Mouse (Mus musculus) kidney, postnatal 0 days (tissue): ENCODE results near the gene 4932438H23Rik. TPM values are rescaled to one million over a fixed set of nuclear protein-coding genes. Genes with fewer than 3 reads are reported as not detected.

ENCODE experiments used
- ATAC-seq: fragments of 200-750 bp; cut with Nextera tagmentation; replicated peaks from 2 replicates; pipeline ENCODE4 v1.8.0; 2017; ENCODE audit warnings: low read depth, moderate number of reproducible peaks, moderate TSS enrichment, moderate library complexity; ENCODE audit not compliant: low FRiP score
- DNase-seq: peaks from one replicate; pipeline ENCODE4 v3.0.0-alpha.2; 2016; ENCODE audit warnings: low spot score
- H3K27ac ChIP-seq: fragments of 300-500 bp; sonication (generic); 2 replicates; pipeline ENCODE4 v1.5.1; 2014; ENCODE audit warnings: mild to moderate bottlenecking
- H3K27me3 ChIP-seq: fragments of 300-500 bp; sonication (generic); 2 replicates; pipeline ENCODE4 v1.6.1; 2014; ENCODE audit warnings: low read length, mixed read lengths; ENCODE audit not compliant: insufficient read depth
- H3K36me3 ChIP-seq: fragments of 300-500 bp; sonication (generic); 2 replicates; pipeline ENCODE4 v1.6.1; 2014; ENCODE audit warnings: low read length, mixed read lengths; ENCODE audit not compliant: insufficient read depth
- H3K4me1 ChIP-seq: fragments of 300-500 bp; sonication (generic); replicated peaks from 2 replicates; pipeline ENCODE4 v1.6.1; 2014; ENCODE audit warnings: antibody characterized with exemption, low read length, mixed read lengths; ENCODE audit not compliant: insufficient read depth
- H3K4me2 ChIP-seq: fragments of 300-500 bp; sonication (generic); 2 replicates; pipeline ENCODE4 v1.6.1; 2014; ENCODE audit warnings: mild to moderate bottlenecking, low read length, moderate library complexity, mixed read lengths
- H3K4me3 ChIP-seq: fragments of 300-500 bp; sonication (generic); replicated peaks from 2 replicates; pipeline ENCODE4 v1.5.1; 2014; ENCODE audit warnings: low read depth, low read length
- H3K9ac ChIP-seq: fragments of 300-500 bp; sonication (generic); 2 replicates; pipeline ENCODE4 v1.6.1; 2014; ENCODE audit warnings: low read depth, low read length
- H3K9me3 ChIP-seq: fragments of 300-500 bp; sonication (generic); replicated peaks from 2 replicates; pipeline ENCODE4 v1.6.1; 2016; ENCODE audit warnings: low read length, inconsistent platforms, mixed read lengths
- CTCF ChIP-seq: IDR thresholded peaks from 2 replicates; pipeline ENCODE4 v1.5.1; 2016; ENCODE audit warnings: antibody characterized with exemption, low read depth, mild to moderate bottlenecking, moderate library complexity
- WGBS: fragments of 180-500 bp; shearing (Covaris S2); extraction: QIAGEN DNeasy Blood & Tissue Kit; methylation state at CpG from one replicate; pipeline ENCODE4 v1.1.7; 2014; 5-methylcytosine and 5-hydroxymethylcytosine counted together
- polyA plus RNA-seq: library from polyadenylated mRNA; unstranded; fragments of >200 nt; fragmentation: Nextera tagmentation; extraction: Ambion mirVana; gene quantifications from 2 replicates; pipeline ENCODE4 v1.2.1, GENCODE M21; 2015

4932438H23Rik gene
- polyA plus RNA-seq, result 0.07 and 0.11 TPM in 2 replicates

GRCm38 (mm10) chr16:91095022-91095421 lies at the start of gene 4932438H23Rik:
Gene 4932438H23Rik, minus strand, starts transcription at chr16:91095122.
- Histone ChIP-seq H3K36me3 (no peaks in the 10 kb centered on the region), H3K9ac (no peak within 1 kb of the TSS), H3K4me1 (no peaks in the 10 kb centered on the region), H3K9me3 (no peaks in the 10 kb centered on the region), H3K4me2 (no peak within 1 kb of the TSS), H3K27ac (no peak within 1 kb of the TSS), H3K27me3 (no peaks in the 10 kb centered on the region), H3K4me3 (no peak within 1 kb of the TSS)
- WGBS, result 71% methylated on average over 8 of the region's 8 CpGs
- ATAC-seq, result no peak
- no peak for DNase-seq
- TF ChIP-seq CTCF, result no peak

- peaks cover 28% of the 10 kb centered on the region for H3K27me3 ChIP-seq
- no peaks in the 10 kb centered on the region for H3K4me1 ChIP-seq
- ATAC-seq (no peak), DNase-seq (no peak)
- no peak overlapping the region for H3K4me2 ChIP-seq
- H3K4me3 ChIP-seq, result no peak overlapping the region
- 32% methylated on average over 20 of the region's 20 CpGs for WGBS
- no peak overlapping the region for H3K9ac ChIP-seq
- TF ChIP-seq CTCF, result no peak
- no peak overlapping the region for H3K27ac ChIP-seq
- no peaks in the 10 kb centered on the region for H3K36me3 ChIP-seq
- H3K9me3 ChIP-seq, result no peaks in the 10 kb centered on the region
Observed at GRCm38 (mm10) chr16:91140991-91141630, 46.2 kb upstream of the 4932438H23Rik start.

- no peak for DNase-seq
- TF ChIP-seq CTCF, result no peak
Observed at GRCm38 (mm10) chr16:91140457-91140856, 45.5 kb upstream of the 4932438H23Rik start.

DNA sequence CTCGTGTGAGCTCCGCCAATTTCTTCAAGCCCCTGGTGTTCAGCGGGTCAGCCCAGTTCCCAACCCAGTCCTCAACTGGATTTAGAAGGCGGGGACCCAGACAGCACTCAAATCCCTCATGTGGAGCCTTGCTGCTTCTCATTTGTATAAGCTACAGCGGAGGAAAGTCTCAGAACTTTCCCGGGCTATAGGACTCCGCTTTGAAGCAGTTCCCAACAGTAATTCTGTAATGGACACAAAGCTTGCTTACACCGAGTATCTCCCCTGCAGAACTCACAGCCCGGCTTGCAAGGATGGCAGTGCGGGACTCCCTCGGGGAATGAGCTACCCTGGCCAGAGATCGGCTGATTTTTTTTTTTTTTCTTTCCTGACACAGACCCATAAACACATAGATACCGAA lies 45.1 kb upstream of the 4932438H23Rik start:
- peaks cover 28% of the 10 kb centered on the region for H3K27me3 ChIP-seq
- no peak overlapping the region for H3K9ac ChIP-seq
- no peaks in the 10 kb centered on the region for H3K9me3 ChIP-seq
- WGBS, result 7% methylated on average over 13 of the region's 13 CpGs
- no peak for DNase-seq
- ATAC-seq, result no peak
- H3K4me1 ChIP-seq, result no peaks in the 10 kb centered on the region
- H3K4me2 ChIP-seq, result no peak overlapping the region
- TF ChIP-seq CTCF, result no peak
- H3K27ac ChIP-seq, result no peak overlapping the region
- no peak overlapping the region for H3K4me3 ChIP-seq
- no peaks in the 10 kb centered on the region for H3K36me3 ChIP-seq

More at GRCm38 (mm10) chr16:91140457-91140856, 45.5 kb upstream of the 4932438H23Rik start:
- WGBS, result 13% methylated on average over 10 of the region's 10 CpGs
- Histone ChIP-seq H3K9ac (no peak overlapping the region), H3K4me3 (no peak overlapping the region), H3K36me3 (no peaks in the 10 kb centered on the region), H3K4me1 (no peaks in the 10 kb centered on the region), H3K9me3 (no peaks in the 10 kb centered on the region), H3K27ac (no peak overlapping the region), H3K27me3 (peaks cover 28% of the 10 kb centered on the region), H3K4me2 (no peak overlapping the region)
- ATAC-seq, result no peak

- Histone ChIP-seq H3K4me1 (no peaks in the 10 kb centered on the region), H3K9ac (no peak overlapping the region), H3K27me3 (peaks cover 28% of the 10 kb centered on the region), H3K27ac (no peak overlapping the region), H3K4me3 (no peak overlapping the region), H3K4me2 (no peak overlapping the region), H3K9me3 (no peaks in the 10 kb centered on the region), H3K36me3 (no peaks in the 10 kb centered on the region)
- no peak for DNase-seq
- WGBS, result 20% methylated on average over 10 of the region's 10 CpGs
- no peak for TF ChIP-seq CTCF
- ATAC-seq, result no peak
Observed at GRCm38 (mm10) chr16:91139481-91139880, 44.6 kb upstream of the 4932438H23Rik start.

- WGBS, result 92% methylated on average over 3 of the region's 3 CpGs
- Histone ChIP-seq H3K4me1 (no peaks in the 10 kb centered on the region), H3K27me3 (peaks cover 28% of the 10 kb centered on the region), H3K9ac (no peak overlapping the region), H3K9me3 (no peaks in the 10 kb centered on the region), H3K4me2 (no peak overlapping the region), H3K4me3 (no peak overlapping the region), H3K27ac (no peak overlapping the region), H3K36me3 (no peaks in the 10 kb centered on the region)
- no peak for TF ChIP-seq CTCF
- no peak for ATAC-seq
- DNase-seq, result no peak
Observed at GRCm38 (mm10) chr16:91138736-91139135, 43.8 kb upstream of the 4932438H23Rik start.

DNA sequence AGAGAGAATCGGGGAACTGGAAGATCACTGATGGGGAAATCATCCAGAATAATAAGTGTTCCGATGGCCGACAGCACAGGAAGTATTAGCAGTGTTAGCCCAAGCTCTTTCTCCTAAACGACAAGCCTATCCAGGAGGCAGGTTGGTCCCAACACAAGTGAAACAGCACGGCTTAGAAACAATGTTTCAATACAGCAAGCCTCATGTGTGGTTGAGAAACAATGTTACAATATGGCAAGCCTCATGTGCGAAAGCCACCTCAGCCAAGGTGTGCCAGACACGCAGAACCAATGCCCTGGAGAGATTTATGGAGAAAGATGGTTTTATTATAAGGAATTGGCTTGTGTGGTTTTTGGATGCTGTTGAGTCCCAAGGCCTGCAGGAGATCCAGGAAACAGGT lies 43.2 kb upstream of the 4932438H23Rik start:
- H3K4me3 ChIP-seq, result no peak overlapping the region
- 94% methylated on average over 7 of the region's 7 CpGs for WGBS
- H3K9ac ChIP-seq, result no peak overlapping the region
- H3K9me3 ChIP-seq, result no peaks in the 10 kb centered on the region
- no peaks in the 10 kb centered on the region for H3K4me1 ChIP-seq
- no peak overlapping the region for H3K27ac ChIP-seq
- H3K4me2 ChIP-seq, result no peak overlapping the region
- H3K27me3 ChIP-seq, result peaks cover 28% of the 10 kb centered on the region
- no peaks in the 10 kb centered on the region for H3K36me3 ChIP-seq
- no peak for TF ChIP-seq CTCF
- DNase-seq (no peak), ATAC-seq (no peak)
